Mouse (Mus musculus): ENCODE data around the gene Sun3.

Gene Sun3

GRCm38 (mm10) chr11:8983237-8983861, 65.4 kb downstream of the Sun3 start:
- DNase-seq (ENCODE audit: inconsistent ontology term): peak; percentile 51

GRCm38 (mm10) chr11:8978154-8978553, 70.6 kb downstream of the Sun3 start:
- DNase-seq (ENCODE audit: inconsistent ontology term): no peak

- DNase-seq (ENCODE audit: inconsistent ontology term): no peak
These were observed 75.6 kb downstream of the Sun3 start, which contains the start of gene Pkd1l1 for GRCm38 (mm10) chr11:8973166-8973565. Pkd1l1 (minus strand) TSS chr11:8973266.

GRCm38 (mm10) chr11:8972093-8972492, 76.7 kb downstream of the Sun3 start:
- DNase-seq (ENCODE audit: inconsistent ontology term): no peak

- DNase-seq (ENCODE audit: inconsistent ontology term): no peak
These were observed 78.3 kb downstream of the Sun3 start for GRCm38 (mm10) chr11:8970509-8970908.

- DNase-seq (ENCODE audit: inconsistent ontology term): no peak
These were observed 80.7 kb downstream of the Sun3 start for GRCm38 (mm10) chr11:8968094-8968493.

Measured in Muller cell, postnatal 12 days (primary cell).